Mouse (Mus musculus) CH12.LX (cell line): ENCODE data around the gene Polr3gl.

Experiments used
- CHD1 ChIP-seq: IDR thresholded peaks from 2 replicates; pipeline ENCODE4 v1.6.1; 2012; ENCODE audit warnings: low read depth, low read length, improper control_type of control experiment, inconsistent platforms
- EP300 ChIP-seq: IDR thresholded peaks from 2 replicates; pipeline ENCODE4 v1.6.1; 2011; ENCODE audit warnings: low read length, improper control_type of control experiment
- JUND ChIP-seq: conservative IDR thresholded peaks from 2 replicates; pipeline ENCODE4 v1.6.1; 2011; ENCODE audit warnings: low read depth, low read length, improper control_type of control experiment
- MAFK ChIP-seq: IDR thresholded peaks from 2 replicates; pipeline ENCODE4 v1.6.1; 2011; ENCODE audit warnings: low read length, improper control_type of control experiment; ENCODE audit not compliant: insufficient replicate concordance
- MXI1 ChIP-seq: IDR thresholded peaks from 2 replicates; pipeline ENCODE4 v1.6.1; 2011; ENCODE audit warnings: mild to moderate bottlenecking, low read depth, low read length, improper control_type of control experiment
- POLR2A ChIP-seq: IDR thresholded peaks from 2 replicates; pipeline ENCODE4 v1.6.1; 2011; ENCODE audit warnings: low read depth, mild to moderate bottlenecking, improper control_type of control experiment, low read length

DNA sequence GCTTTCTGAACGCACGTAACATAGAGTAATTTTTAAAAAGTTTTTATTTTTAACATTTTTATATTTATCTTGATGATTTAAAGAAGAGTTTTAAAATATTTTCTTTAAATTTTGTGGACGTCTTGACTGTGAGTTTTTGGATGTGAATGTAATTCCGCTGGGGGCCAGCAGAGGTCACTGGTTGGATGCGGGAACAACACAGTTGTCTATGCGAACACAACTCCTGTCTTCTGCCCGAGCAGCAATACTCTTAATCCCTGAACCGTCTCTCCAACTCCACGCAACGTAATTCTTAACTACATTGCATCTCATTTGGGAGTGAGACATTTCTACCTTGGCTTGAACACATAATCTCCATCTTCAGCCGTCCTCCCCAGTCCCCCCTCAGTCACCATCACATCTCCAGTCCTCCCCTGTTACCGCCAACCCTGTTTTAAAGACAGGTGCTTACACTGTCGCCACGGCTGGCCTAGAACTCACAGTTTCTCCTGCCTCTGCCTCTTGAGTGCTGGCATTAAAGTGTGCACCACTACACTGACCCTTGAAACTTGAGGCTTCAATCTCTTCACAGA is 46.5 kb downstream of the Polr3gl start:
- TF ChIP-seq JUND (no peak), POLR2A (no peak), MXI1 (no peak), MAFK (no peak), CHD1 (no peak), EP300 (no peak)
